Mouse (Mus musculus) naive thymus-derived CD4-positive, alpha-beta T cell, adult 2 months (primary cell): Measurements from ENCODE around the gene Cspg5.

Experiments
- DNase-seq: peaks from one replicate; pipeline ENCODE4 v3.0.0-alpha.2; 2011; ENCODE audit warnings: low read depth

The Cspg5 gene

DNA sequence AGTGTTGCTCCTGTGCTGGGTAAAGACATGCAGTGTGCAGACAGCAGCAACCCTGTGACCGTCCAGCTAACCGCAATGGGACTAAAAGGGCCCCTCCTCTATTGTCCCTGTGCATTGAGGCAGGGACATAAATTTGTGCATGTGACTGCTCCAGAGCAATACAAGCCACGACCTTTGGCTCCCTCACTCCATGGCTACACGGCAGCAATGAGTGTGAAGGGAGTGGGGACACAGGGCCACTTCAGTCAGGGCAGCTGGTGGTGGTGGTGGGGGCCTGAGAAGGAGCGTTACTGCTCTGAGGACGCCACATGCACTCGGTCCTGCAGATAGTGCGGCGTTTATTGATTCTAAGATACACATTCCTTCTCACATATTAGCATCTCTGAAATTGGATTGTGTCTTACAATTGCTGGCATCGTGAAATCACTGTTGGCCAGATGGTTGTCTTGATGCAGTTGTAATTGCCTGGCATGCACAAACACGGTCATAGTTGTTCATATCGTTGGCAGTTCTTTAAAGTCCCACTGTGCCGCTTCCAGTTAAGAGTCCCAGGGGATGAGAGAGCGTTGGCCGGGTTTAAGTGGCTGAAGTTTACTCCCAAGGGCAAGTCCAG lies 11.9 kb downstream of the Cspg5 start:
- DNase-seq, result no peak

DNA sequence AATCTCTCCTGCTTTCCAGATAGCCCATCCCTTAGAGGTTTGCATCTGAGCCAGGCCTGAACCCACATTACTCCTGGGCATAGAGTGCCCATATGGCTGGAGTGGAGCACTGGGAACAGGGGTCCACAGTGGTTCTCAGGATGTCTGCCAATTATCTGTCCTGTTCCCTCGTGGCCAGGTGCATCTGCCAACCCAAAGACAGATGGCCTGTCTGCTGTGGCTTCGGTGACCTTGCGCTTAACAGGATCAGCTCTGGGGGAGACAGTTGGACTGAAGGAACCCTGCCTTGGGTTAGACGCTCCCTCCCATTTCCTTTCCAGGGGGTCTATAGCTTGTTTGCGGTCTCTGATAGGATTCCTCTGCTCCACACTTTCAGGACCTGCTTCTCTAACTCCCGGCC lies 15.1 kb downstream of the Cspg5 start:
- no peak for DNase-seq

DNA sequence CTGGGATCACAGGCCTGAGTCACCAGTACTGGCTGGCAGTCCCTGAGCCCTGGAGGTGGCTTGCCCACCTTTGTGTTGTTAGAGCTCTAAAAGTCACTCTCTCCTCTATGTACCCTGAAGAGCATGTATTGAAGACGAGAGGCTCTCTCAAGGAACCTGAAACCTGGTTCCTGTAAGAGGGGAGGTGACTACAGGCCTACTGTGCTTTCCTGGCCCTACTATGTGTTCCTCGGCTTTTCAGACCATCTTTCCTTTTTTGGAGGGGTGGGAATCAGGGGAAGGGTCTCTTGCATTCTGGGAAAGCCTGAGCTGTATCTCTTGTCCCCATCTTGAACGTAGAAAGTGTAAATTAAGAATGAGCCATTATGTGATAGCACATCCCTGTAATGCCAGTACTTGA lies 15.5 kb downstream of the Cspg5 start:
- DNase-seq, result no peak

DNA sequence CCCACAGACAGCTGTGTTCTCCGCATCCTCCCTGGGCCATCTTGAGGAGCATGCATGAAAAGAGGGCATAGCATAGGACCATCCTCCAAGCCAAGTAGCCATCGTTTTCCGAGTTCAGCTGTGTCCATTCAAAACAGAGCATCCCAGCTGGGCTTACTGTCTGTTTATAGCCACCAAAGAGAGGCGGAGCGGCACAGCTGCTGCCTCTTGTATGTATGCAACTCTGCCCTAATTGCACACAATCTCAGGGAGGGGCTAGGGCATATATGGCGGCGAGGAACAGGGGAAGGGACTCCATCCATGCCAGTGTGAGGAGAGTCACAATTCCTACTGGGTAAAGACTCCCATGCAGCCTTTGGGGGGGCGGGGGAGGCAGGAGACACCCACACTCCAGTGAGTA lies 19.6 kb downstream of the Cspg5 start:
- DNase-seq, result no peak

DNA sequence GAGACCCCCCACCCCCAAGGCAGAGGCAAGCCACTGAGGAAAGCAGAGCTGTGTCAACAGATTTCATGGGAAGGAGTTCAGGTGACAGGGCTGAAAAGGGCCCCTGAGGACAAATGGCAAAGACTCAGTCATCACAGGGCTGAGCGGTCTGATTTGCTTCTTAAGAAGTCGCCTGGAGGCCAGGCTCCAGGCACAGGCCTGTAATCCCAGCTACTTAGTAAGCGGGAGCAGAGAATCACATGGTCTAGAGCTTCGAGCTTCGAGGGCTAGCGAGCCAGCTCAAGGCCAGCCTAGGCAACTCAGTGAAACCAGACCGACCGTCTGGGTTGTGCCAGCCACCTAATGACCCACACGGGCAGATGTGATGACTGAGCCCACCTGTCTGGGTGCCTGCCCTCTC lies 21.4 kb downstream of the Cspg5 start:
- no peak for DNase-seq

DNA sequence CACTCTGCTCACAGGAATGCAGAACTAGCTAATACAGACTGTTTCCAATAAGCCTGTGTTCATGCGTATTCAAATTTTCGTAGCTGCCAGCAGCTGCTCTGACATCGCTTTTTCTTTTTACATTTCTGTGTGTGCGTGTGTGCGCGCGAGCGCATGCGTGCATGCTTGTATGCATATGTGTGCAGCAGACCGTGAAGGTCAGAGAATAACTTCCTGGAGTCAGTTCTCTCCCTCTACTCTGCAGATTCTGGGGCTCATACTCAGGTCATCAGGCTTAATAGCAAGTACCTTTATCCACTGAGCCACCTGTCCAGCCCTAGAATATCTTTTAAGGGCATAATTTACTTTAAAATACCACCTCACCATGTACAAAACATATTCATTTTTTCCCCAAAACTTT lies 24.8 kb downstream of the Cspg5 start:
- DNase-seq, result no peak

DNA sequence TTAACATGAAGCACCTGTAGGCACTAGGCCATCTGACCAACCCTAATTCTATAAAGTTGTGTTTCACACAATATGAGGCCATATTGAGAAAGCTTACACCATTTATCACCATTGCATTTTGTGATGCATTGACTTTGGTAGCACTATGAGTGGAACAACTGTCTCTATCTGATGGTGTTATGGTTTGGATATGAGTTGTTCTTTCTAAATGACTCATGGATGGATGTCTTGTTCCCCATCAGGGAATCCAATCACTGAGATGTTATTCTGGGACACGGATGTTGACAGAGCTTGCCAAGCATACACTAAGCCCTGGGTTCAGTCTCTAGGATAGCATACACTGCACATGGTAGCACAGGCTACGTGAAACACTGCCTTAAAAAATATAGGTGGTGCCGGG lies 28.7 kb downstream of the Cspg5 start:
- DNase-seq, result no peak

DNA sequence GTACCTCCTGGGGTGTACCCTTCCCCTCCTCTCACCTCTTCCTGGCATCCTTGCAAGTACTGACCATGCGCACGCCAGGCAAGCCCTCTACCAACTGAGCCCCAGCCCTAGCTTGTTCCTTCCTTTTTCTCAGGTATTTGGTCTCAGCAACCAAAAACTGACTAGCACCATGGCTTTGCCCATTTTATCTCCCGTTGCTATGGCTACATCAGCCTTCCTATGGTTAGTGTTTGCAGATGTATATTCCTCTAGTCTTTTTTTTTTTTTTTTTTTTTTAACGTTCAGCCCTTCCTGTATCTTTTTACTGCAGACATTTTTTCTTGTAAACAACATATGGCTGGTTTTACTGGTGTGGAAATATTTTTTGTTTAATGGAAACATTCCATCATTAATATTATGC lies 29.9 kb downstream of the Cspg5 start:
- DNase-seq, result no peak

DNA sequence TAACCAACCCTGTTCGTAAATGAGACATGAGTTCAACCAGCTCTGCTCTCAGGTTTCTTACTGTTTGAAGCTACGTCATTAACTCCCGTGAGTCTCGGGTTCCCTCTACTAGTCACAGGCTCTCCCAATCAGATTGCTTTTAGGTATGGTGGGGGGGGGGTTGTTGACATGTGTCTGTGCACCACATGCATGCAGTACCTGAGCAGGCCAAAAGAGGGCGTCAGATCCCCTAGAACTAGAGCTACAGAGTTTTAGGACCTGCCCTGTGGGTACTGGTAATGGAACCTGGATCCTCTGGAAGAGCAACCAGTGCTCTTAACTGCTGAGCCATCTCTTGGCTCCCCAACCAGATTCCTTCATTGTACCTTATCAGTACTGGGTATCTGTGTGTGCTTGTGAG lies 32.3 kb downstream of the Cspg5 start:
- no peak for DNase-seq

DNA sequence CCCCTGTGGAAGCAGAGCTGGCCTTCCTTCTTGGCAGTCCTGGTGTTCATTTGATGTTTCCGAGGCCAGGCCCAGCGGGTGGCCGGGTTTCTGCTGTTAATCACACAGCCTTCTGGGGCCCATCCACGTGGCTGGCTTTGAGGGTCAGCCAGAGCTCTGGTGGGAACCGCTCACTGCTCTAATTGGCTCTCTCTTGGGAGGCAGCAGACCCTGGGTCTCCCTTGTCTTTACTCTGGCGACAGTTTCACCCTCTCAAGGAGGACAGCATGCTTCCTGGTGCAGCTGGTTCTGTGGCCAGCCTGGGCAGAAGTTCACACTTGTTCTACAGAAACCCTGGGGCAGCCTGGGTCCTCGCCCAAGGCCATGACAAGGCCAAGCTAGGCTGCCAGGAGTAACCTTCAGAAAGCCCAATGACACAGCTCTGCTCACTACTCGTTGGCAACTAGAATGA lies 33.9 kb downstream of the Cspg5 start:
- no peak for DNase-seq

DNA sequence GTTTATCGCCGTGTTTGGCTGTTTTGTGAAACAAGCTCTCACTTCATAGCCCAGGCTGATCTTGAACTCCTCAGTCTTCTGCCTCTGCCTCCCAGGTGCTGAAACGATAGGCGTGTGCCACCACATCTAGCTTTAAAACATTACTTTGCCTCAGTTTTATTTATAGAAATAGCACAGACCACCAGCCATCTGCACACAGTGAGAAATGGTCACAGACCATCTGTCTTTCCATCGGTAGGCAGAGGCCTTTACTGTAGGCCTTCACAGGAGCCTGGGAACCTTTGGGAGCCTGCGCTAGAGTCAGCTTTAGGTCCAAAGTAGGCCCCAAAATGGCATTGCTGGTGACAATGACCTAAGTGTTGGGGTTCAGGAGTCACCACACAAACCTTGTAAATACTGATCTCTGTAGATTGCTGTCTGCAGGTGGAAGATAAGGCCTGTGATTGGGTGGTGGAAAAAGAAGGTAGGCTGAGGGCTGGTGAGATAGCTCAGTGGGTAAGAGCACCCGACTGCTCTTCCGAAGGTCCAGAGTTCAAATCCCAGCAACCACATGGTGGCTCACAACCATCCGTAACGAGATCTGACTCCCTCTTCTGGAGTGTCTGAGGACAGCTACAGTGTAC lies 40.6 kb downstream of the Cspg5 start:
- no peak for DNase-seq

DNA sequence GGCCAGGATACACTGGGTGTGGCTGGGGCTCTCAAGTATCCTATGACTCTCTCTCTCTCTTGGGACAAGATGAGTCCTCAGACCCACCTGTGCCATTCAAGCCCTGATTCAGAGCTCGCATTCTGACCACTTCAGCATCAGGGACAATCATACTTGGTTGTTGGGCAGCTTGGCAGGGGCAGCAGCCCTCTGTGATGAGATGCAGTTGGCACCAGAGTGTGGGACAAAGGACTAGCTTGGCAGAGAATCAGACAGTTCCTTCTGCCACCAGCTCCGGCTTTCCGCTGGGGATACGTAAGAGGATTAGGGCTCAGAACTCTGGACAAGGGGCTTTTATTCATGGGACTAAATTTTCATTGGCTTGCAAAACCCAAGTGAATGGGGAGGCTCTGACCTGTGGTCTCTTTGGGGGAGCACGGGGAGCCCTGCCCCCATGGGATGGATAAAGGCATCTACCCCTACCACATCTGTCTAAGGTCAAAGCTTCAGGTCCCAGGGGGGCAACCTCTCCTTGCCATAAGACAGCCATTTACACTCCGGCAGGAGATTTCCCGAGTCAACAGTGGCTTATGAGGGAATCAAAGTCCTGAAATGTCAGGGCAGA lies 43.8 kb downstream of the Cspg5 start:
- DNase-seq, result no peak

DNA sequence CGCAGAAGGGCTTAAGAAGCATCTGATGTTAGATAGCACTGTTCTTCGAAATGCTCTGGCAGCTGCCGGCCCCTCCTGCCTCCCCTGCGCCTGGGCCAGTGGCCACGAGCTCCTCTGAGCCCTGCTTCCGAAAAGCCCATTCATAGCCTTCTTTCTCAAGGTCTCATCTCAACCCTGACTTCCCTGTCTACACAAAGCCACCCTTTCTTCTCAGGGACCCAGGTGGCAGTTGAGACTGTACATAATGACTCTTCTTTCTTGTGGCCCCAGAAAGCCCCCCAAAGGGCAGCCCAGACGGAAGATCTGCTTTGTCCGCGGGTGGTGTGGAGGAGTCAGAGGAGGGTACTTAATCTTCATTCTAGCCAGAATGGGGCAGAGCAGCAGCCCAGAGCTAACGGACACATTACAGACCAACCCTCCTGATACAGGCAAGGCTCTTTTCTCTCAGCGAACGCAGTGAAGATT lies 49.7 kb downstream of the Cspg5 start:
- DNase-seq, result no peak

DNA sequence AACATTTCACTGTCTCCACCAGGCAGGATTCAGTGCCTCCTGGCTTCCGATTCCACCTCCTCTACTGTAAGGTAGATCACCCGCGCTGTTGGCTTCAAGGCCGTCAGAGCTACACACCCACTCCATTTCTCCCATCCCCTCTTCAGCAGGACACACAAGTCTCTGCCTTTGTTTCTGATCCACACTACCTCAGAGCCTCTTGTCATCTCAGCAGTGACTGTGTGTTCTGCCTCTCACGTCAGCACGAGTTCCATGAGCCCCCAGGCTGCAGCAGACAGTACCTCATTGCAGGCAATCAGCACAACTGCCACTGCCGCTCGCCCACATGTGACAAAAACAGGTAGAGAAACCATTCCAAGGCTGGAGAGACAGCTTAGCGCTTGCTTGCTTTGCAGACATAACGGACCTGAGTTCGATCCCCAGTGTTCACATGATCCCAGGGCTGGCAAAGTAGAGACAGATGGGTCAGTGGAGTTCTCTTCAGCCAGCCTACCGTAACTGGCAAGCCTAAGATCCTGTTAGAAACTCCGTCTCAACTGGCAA lies 50.4 kb downstream of the Cspg5 start:
- no peak for DNase-seq

DNA sequence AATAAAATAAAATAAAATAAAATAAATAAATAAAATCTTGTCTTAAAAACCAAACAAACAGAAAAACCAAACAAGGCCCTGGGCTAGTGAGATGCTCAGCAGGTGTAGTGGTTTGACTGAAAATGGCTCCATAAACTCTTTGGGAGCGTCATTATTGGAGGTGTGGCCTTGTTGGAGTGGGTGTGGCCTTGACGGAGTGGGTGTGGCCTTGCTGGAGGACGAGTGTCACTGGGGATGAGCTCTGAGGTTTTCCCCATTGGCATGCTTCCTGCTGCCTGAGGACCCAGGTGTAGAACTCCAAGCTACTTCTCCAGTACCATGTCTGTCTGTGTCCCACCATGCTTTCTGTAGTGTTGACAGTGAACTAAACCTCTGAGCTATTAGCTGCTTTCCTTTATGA lies 51.2 kb downstream of the Cspg5 start:
- DNase-seq, result no peak

DNA sequence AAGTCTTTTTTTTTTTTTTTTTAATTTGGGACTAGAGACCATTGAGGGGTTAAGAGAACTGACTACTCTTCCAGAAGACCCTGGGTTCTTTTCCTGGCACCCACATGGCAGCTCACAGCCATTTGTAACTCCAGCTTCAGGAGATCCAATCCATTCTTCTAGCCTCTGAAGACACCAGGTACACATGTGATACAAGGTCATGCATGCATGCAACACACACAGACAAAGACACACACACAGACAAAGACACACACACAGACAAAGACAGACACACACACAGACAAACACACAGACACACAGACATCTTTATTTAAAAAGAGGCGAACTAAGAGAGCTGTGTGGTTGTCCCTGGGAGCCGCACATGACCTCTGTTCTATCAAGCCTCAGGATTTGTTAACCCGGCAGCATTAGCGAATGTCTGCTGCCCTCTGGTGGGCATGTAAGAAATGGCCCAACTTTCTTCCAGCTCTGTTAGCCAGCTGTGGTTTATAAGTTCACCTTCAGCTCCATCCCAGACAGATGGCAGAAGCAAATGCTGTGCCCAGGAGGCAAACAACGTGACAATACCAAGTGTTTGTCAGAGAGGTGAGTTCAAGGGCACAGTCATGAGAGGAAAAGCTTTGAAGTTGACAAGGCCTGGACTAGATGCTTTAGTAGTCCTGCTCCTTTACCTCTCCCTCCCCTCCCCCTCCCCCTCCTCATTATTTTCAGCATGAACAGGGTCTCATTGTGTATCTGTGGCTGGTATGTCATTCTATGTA lies 53.5 kb downstream of the Cspg5 start:
- peak; percentile 88 for DNase-seq

DNA sequence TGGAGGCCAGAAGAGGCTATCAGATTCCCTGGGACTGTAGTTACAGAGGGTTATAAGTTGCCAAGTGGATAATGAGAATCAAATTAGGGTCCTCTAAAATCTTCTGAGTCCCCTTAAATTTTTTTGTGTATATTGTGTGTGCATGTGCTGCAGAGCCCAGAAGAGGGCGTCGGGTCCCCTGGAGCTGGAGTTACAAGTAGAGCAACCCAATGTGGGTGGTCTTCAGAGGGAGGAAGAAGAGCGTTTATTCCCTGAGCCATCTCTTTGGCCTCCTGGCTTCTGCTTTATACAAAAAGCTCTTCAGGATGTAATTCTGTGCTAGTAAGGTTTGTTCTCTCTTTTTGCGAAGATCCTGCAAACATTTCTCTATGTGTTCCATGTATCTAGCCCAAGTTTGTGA lies 60.9 kb downstream of the Cspg5 start:
- no peak for DNase-seq

DNA sequence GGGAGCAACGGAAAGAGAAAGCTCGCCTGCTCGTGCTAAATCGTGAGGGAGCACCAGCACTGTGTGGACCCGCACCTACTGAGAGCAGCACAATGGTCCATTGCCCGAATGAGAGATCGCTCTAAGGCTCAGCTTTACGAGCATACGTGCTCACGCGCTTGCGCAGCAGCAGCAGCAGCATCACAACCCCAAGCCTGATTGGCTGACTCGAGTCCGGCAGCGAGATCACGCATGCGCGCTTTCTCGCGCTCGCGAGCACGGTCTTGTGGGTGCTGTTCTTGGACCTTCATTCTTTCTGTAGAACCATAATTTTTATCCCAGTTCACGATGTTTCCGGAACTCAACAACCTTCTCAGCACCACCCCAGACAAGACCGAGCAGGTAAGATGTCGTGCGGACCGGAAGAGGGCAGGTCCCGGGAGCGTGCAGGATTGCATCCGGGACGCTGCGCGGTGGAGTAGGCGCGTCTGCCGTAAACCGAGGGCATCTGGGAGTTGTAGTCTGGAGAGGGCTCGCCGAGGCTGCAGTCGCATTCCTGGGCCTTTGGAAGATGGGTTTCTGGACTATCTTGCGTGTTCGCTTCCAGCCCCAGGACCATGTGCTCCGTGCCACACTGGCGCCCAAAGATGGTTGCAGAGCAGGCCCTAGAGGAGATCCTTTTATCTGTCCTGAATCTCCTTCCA lies 61.5 kb downstream of the Cspg5 start, which contains the start of gene Elp6:
TSS of gene Elp6 (plus strand) at position 205 of the 683 bp plus-strand sequence.
- DNase-seq, result peak; percentile 96

DNA sequence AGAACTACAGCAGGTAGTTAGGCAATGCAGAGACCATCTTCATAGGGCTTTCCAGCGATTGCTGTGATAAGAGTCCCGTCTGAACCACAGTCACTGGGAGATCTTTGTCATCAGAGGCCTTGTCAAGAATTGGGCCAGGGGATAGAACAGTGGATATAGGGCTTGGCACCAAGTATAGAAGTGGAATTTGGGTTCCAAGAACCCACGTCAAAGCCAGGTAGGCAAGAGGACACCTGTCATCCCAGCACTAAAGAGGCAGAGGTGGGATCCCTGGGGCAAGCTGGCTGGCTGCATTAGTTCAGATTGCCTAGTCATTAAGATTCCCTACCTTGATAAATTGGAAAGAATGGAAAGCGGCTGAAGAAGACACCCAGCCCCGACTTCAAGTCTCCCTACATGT lies 62.8 kb downstream of the Cspg5 start:
- DNase-seq, result no peak
